Mouse (Mus musculus) thymus, adult 2 months (tissue): ENCODE measurements at regions not wholly inside any gene's neighbourhood (a gene's known extent, or its start where the extent isn't known, plus 50 kb on each side); places are given as distances from the start of the nearest gene placed in this dataset.

ENCODE experiments used
- CTCF ChIP-seq: fragments of 200-500 bp; IDR thresholded peaks from 2 replicates; pipeline ENCODE4 v1.5.1; 2012; ENCODE audit warnings: mild to moderate bottlenecking, control low read depth, low read length, moderate library complexity, borderline replicate concordance; ENCODE audit not compliant: control insufficient read depth, poor library complexity, insufficient read depth; ENCODE audit errors: extremely low read depth
- POLR2A ChIP-seq: fragments of 200-500 bp; IDR thresholded peaks from 2 replicates; pipeline ENCODE4 v1.6.1; 2012; ENCODE audit warnings: mild to moderate bottlenecking, low read length, control low read depth, moderate library complexity; ENCODE audit not compliant: control insufficient read depth, poor library complexity, insufficient read depth; ENCODE audit errors: extremely low read depth

DNA sequence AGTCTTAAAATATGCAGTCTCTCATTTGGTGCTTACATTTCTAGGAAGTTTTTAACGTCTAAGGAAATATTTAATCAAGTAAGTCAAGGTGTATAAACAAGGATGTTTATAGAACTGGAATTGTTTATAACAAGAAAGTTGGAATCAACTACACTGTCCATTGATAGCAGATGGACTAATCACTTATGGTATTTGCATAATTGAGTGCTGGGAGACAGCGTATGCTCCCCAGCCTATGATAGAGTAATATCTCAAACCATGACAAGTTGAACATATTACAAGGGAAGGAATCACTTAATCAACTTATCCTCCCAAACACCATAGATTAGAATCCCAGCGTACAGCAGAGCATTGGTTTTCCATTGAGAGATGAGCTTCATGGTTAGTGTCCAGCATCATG, 232.4 kb upstream of the Ttc29 start:
- TF ChIP-seq CTCF, result no peak
- no peak for TF ChIP-seq POLR2A
